Mouse (Mus musculus) testis, adult 2 months (tissue): ENCODE data around the gene Ston1.

ENCODE experiments used
- CTCF ChIP-seq: fragments of 200-500 bp; IDR thresholded peaks from 2 replicates; pipeline ENCODE4 v1.5.1; 2012; ENCODE audit warnings: low read depth, mild to moderate bottlenecking, inconsistent platforms, low read length, moderate library complexity; ENCODE audit not compliant: control insufficient read depth, insufficient read depth, insufficient replicate concordance
- POLR2A ChIP-seq: fragments of 200-500 bp; IDR thresholded peaks from 2 replicates; pipeline ENCODE4 v1.6.1; 2012; ENCODE audit warnings: low read depth, mild to moderate bottlenecking, inconsistent platforms, low read length, moderate library complexity; ENCODE audit not compliant: control insufficient read depth

GRCm38 (mm10) chr17:88620935-88621334 lies 23.5 kb downstream of the Ston1 start:
- TF ChIP-seq CTCF: no peak
- no peak for TF ChIP-seq POLR2A
